Mouse (Mus musculus): ENCODE measurements around the gene Hba-x.

GRCm38 (mm10) chr11:32268952-32269351, 7.2 kb upstream of the Hba-x start:
- TF ChIP-seq GATA1 (IDR thresholded peaks at IDR 0.05; ENCODE audit: borderline replicate concordance, low read length), result no peak
- TF ChIP-seq FLI1 (IDR thresholded peaks at IDR 0.05; ENCODE audit: low read length), result no peak

All from megakaryocyte, embryonic 14.5 days (primary cell).